Comparison of ENCODE assay signal across 8 mouse cellular contexts in the genomic region with DNA sequence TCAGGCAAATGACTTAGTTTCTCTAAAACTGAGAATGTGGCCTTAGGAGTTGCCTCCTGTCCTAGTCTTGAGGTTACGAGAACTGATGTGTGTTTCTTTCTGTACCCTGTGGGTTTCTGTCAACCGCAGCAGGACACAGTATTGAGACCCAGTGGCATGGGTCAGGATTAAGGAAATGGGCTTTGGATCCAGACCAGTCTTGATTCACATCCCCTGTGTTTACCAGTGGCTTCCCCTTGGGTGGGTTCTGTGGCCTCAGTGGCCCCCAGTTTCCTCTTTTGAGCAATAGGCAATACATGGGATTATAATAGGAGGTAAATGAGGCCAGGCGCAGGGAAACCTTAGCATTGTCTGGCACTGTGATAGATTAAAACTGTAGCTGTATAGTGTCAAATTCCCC. TPM values are rescaled to one million over a fixed set of nuclear protein-coding genes. Genes with fewer than 3 reads are reported as not detected.
DNase-seq lines count a peak whose midpoint lies in the region; ATAC-seq and TF ChIP-seq lines count a peak whose summit lies in the region.

No protein-coding gene starts in this region.

- no peak overlapping the region for H3K9ac ChIP-seq in hindbrain, embryonic 11.5 days (ENCODE audit: low read depth, low read length)

- intact Hi-C loops in heart, postnatal 14 days (cut with DNase I) = loop anchor here (5.0 kb wide), 1 partner anchor 40 kb away; the partner anchor contains the start of genes Dnttip1 and Wfdc3

- 85% methylated on average over 3 of the region's 3 CpGs for WGBS in hindbrain, embryonic 11.5 days

- TF ChIP-seq CTCF in G1E (IDR thresholded peaks at IDR 0.05; ENCODE audit: low read depth, low read length) = 0 out of 2 replicates have a peak, but pooled peaks have one; percentile 2

- H3K27ac ChIP-seq in hindbrain, embryonic 11.5 days (ENCODE audit: low read depth, low read length) = no peak overlapping the region

- no peaks in the 10 kb centered on the region for H3K9me3 ChIP-seq in G1E (replicated peaks)
- H3K9me3 ChIP-seq in hindbrain, embryonic 11.5 days (ENCODE audit: control insufficient read depth, low read length) = no peaks in the 10 kb centered on the region

- peaks cover 8% of the 10 kb centered on the region for H3K27me3 ChIP-seq in G1E (ENCODE audit: insufficient read depth, low read length)
- H3K27me3 ChIP-seq in hindbrain, embryonic 11.5 days (ENCODE audit: control insufficient read depth, insufficient read depth, low read length) = no peaks in the 10 kb centered on the region

- H3K4me3 ChIP-seq in G1E (ENCODE audit: low read depth, low read length) = no peak overlapping the region
- no peak overlapping the region for H3K4me3 ChIP-seq in hindbrain, embryonic 11.5 days (ENCODE audit: low read depth, low read length)

- peak; percentile 92 for DNase-seq in heart, adult 11 months
- DNase-seq in heart, postnatal 14 days = no peak
- DNase-seq in G1E (ENCODE audit: low spot score) = no peak
- DNase-seq in hindbrain, embryonic 11.5 days (ENCODE audit: low spot score) = no peak
- peak; percentile 45 for DNase-seq in lung, postnatal 36 days
- DNase-seq in ovary, postnatal 36 days (ENCODE audit: low spot score) = no peak
- no peak for DNase-seq in urinary bladder, adult 2 months (ENCODE audit: low spot score)
- no peak for DNase-seq in left cerebral cortex, adult 11 months (ENCODE audit: low spot score)

- H3K4me2 ChIP-seq in hindbrain, embryonic 11.5 days (replicated peaks; ENCODE audit: low read depth, low read length) = peak overlapping the region; percentile 56; the same call in 1 of the 2 replicates

- no peak for ATAC-seq in G1E (ENCODE audit: extremely low read depth, insufficient number of reproducible peaks, low FRiP score, poor library complexity, severe bottlenecking)
- ATAC-seq in hindbrain, embryonic 11.5 days (ENCODE audit: low FRiP score) = no peak

- H3K4me1 ChIP-seq in G1E (ENCODE audit: insufficient read depth, low read depth, low read length) = peaks cover 51% of the 10 kb centered on the region
- H3K4me1 ChIP-seq in hindbrain, embryonic 11.5 days (replicated peaks; ENCODE audit: control insufficient read depth, insufficient read depth, low read length) = peaks cover 2% of the 10 kb centered on the region; the same call in 1 of the 2 replicates

- H3K36me3 ChIP-seq in G1E (replicated peaks) = peaks cover 40% of the 10 kb centered on the region
- H3K36me3 ChIP-seq in hindbrain, embryonic 11.5 days (ENCODE audit: control insufficient read depth, insufficient read depth, low read length) = no peaks in the 10 kb centered on the region

RNA-seq across cellular contexts. Expression of gene Snx21, which starts 1.4 kb away (rescaled TPM):
- total RNA-seq in heart, postnatal 14 days (2021) = 10 to 100 TPM; 20.8 to 23.0 TPM
- total RNA-seq in G1E (2014; fragmentation: Nextera tagmentation) (4.7 and 6.8 TPM in 2 replicates), G1E (2017) (1.3 and 1.7 TPM in 2 replicates)
- 3.5 and 5.0 TPM in 2 replicates for polyA plus RNA-seq in G1E (2012)
- polyA plus RNA-seq in hindbrain, embryonic 11.5 days (2014; fragmentation: Nextera tagmentation; extraction: Ambion mirVana) = 8.6 and 11.6 TPM in 2 replicates
- polyA plus RNA-seq in urinary bladder, adult 2 months (2012; rRNA removed) = 24.4 and 29.0 TPM in 2 replicates

RNA-seq across cellular contexts. Expression of gene Tnnc2, which starts 7.3 kb away (rescaled TPM):
- not detected for total RNA-seq in heart, postnatal 14 days (2021)
- not detected in 2 replicates for total RNA-seq in G1E (2014; fragmentation: Nextera tagmentation)
- total RNA-seq in G1E (2017) = not detected in 2 replicates
- polyA plus RNA-seq in G1E (2012) = not detected in 2 replicates
- 4.8 and 7.1 TPM in 2 replicates for polyA plus RNA-seq in hindbrain, embryonic 11.5 days (2014; fragmentation: Nextera tagmentation; extraction: Ambion mirVana)
- 21.9 and 26.7 TPM in 2 replicates for polyA plus RNA-seq in urinary bladder, adult 2 months (2012; rRNA removed)

RNA-seq across cellular contexts. Expression of gene Ube2c, which starts 17.3 kb away (rescaled TPM):
- 10 to 100 TPM; 10.8 to 19.5 TPM for total RNA-seq in heart, postnatal 14 days (2021)
- total RNA-seq in G1E (2014; fragmentation: Nextera tagmentation) = 351 and 411 TPM in 2 replicates
- 127 and 135 TPM in 2 replicates for total RNA-seq in G1E (2017)
- polyA plus RNA-seq in G1E (2012) = 102 and 111 TPM in 2 replicates
- polyA plus RNA-seq in hindbrain, embryonic 11.5 days (2014; fragmentation: Nextera tagmentation; extraction: Ambion mirVana) = 498 and 520 TPM in 2 replicates
- 7.3 and 7.9 TPM in 2 replicates for polyA plus RNA-seq in urinary bladder, adult 2 months (2012; rRNA removed)

RNA-seq across cellular contexts. Expression of gene Acot8, which starts 17.6 kb away (rescaled TPM):
- 10 to 100 TPM; 11.2 to 11.3 TPM for total RNA-seq in heart, postnatal 14 days (2021)
- total RNA-seq in G1E (2014; fragmentation: Nextera tagmentation) (12.9 and 16.6 TPM in 2 replicates), G1E (2017) (20.8 and 24.0 TPM in 2 replicates)
- polyA plus RNA-seq in G1E (2012) = 45.4 and 51.6 TPM in 2 replicates
- 11.9 and 12.8 TPM in 2 replicates for polyA plus RNA-seq in hindbrain, embryonic 11.5 days (2014; fragmentation: Nextera tagmentation; extraction: Ambion mirVana)
- polyA plus RNA-seq in urinary bladder, adult 2 months (2012; rRNA removed) = 37.5 and 45.7 TPM in 2 replicates

RNA-seq across cellular contexts. Expression of gene Zswim3, which starts 17.9 kb away (rescaled TPM):
- 1 to 10 TPM; 2.4 to 2.6 TPM for total RNA-seq in heart, postnatal 14 days (2021)
- total RNA-seq in G1E (2014; fragmentation: Nextera tagmentation) = 7.1 and 10.2 TPM in 2 replicates
- 4.2 and 5.3 TPM in 2 replicates for total RNA-seq in G1E (2017)
- 1.1 and 1.2 TPM in 2 replicates for polyA plus RNA-seq in G1E (2012)
- 13.3 and 13.7 TPM in 2 replicates for polyA plus RNA-seq in hindbrain, embryonic 11.5 days (2014; fragmentation: Nextera tagmentation; extraction: Ambion mirVana)
- 5.3 and 6.2 TPM in 2 replicates for polyA plus RNA-seq in urinary bladder, adult 2 months (2012; rRNA removed)

Comparison
In these comparisons a context has a peak if more than half of its experiments do, and no peak if none do; other contexts are left out.
1. DNase-seq: peak in heart, adult 11 months (single experiment) and lung, postnatal 36 days (single experiment); none in heart, postnatal 14 days (0 of 2), G1E (single experiment), hindbrain, embryonic 11.5 days (single experiment), ovary, postnatal 36 days (single experiment), urinary bladder, adult 2 months (single experiment) and left cerebral cortex, adult 11 months (single experiment).
2. RNA of gene Ube2c, which starts 17.3 kb away (polyA plus RNA-seq): 498 to 520 TPM in hindbrain, embryonic 11.5 days and 102 to 111 TPM in G1E; 7.3 to 7.9 TPM in urinary bladder, adult 2 months; every median in the first group is over 10 times any median in the second.